Mouse (Mus musculus): ENCODE data around the gene Scrn1.

The Scrn1 gene

DNA sequence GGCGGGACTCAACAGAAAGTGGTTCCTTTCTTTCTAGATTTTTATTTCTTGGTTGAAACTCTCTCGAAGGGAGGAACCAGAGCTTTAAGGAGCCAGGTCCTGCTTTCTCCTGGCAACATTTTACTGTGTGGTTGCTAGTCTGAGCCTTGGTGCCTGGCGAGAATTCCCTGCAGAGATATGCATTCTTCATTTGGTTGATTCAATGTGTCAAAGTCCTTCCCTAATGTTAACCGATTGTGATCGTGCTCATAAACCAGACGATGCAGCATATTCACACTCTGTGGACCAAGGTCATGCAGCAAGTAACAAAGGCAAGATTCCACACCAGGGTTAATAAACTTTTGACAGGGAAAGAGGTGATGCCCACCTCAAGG is 244 bp upstream of the Scrn1 start:
- no peak for DNase-seq (ENCODE audit: low spot score in 2 of 2)

DNA sequence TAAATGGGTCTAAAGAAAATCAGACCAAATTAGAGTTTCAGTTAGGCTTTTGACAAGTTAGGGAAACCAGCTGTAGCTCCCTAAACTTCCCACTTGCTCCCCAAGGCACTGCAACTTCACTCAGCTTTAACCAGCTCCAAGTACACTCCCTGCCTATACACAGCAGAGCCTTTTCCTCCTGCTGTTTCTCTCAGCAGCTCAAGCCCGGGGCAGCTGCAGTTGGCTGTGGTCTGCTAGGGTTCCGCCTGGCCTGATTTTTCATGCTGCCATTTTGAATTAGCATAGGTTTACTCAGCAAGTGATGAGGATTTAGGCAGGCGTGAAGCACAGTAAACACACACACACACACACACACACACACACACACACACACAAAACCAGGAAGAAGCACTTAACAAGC is 1.3 kb downstream of the Scrn1 start:
- peak in 1 of 2 experiments; percentile 47 for DNase-seq (ENCODE audit: low spot score in 2 of 2)

DNA sequence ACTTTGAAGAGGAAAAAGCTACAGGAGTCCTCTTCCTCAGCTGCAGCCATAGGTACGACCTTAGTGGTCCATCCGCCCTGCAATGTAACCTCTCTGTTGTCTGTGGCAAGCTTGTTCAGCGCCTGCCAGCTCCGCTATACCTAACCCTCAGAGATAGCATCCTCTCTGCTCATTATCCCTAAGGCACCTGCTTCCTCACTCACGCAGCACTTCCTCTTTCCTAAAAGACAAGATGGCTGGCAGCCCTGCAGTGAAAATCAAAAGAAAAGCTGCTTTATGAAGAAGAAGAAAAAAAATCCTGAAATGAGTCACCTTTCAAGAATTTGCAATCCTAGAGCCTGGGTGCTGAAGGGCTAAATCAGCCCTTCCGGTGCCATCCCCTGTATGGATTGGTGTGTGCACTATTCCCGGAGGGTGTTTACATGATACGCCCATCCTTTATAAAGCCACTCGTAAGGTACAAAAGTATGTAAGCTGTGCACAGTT is 1.7 kb downstream of the Scrn1 start:
- DNase-seq (ENCODE audit: low spot score in 2 of 2), result no peak

DNA sequence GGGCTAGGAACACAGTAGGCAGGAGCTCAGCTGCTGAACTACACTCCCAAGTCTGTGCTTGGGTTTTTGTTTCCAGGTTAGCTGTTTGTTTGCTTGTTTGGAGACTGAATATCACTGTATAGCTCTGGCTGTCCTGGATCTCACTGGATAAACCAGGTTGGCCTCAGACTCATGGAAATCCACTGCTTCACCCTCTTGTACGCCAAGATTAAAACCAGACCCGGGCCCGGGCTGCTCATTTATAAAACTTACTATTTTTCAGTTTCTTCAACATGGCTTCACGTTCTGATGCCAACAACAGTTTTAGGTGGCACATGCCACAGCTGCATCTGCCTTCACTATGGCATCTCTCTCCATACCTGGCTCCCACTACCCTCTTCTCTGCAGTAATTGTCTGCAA is 2.7 kb downstream of the Scrn1 start:
- no peak for DNase-seq (ENCODE audit: low spot score in 2 of 2)

DNA sequence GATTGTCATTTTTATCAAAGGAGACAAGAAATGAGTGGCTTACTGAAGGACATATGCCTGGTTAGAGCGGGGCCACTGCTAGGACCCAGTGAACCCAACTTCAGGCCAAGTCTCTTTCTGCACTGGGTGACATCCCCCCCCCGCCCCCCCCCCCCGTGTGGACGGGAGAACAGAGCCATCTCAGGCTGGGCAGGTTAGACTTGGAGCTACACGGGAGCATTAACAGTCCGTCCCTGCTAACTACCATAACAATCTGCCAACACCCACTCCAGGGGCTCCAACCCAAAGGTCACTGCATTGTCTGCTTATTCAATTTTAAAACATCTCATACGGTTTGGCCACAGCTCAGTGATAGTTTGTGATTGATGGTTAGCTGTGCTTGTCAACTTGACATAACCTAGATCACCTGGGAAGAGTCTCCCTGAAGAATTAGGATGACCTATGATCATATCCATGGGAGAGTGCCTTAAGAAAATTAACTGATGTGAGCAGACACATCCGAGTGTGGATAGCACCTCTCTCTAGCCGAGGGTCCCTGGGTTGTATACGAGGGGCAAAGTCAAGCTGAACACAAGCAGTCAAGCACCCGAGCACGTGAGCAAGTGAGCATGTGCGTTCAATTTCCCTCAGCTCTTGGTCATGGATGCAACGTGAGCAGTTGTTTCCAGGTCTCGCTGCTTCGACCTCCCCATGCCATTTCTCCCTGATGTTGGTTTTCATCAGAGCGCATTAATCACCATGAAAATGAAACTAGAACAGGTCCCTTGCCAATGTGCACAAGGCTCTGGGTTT is 4.1 kb downstream of the Scrn1 start:
- DNase-seq (ENCODE audit: low spot score in 2 of 2), result no peak

DNA sequence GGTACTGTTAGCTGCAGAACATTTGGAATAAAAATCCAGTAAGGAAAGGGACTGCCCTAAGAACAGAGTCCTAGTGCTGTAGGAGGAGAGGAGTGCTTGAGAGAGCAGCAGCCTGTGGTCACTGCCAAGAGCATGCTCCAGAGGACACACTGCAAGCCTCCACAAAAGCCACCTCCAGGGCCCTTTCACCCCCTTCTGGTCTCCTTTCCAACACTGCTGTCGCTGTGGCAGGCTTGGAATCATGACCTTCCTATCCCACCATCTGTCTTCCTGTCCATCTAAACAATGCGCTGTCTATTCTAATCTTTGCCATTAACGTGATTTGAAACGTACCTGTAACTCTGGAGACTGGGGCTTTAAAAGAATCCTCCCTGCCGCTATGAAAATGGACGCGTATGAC is 7.8 kb downstream of the Scrn1 start:
- DNase-seq (ENCODE audit: low spot score in 2 of 2), result no peak

DNA sequence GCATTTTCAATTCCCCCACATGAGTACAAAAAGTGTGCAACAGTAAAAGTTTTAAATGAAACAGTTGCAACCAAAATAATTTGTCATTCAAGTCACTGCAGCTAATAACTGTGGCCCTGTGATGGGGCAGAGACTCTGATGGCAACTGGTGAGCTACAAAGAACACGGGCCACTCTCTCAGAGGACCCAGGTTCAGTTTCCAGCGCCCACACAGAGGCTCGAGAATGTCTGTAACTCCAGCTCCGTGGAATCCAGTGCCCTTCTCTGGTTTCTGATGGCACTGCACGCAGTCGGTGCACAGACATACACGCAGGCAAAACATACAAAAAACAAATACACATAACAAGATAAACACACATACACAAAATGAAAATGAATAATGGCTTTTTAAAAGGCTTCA is 8.6 kb downstream of the Scrn1 start:
- no peak for DNase-seq (ENCODE audit: low spot score in 2 of 2)

DNA sequence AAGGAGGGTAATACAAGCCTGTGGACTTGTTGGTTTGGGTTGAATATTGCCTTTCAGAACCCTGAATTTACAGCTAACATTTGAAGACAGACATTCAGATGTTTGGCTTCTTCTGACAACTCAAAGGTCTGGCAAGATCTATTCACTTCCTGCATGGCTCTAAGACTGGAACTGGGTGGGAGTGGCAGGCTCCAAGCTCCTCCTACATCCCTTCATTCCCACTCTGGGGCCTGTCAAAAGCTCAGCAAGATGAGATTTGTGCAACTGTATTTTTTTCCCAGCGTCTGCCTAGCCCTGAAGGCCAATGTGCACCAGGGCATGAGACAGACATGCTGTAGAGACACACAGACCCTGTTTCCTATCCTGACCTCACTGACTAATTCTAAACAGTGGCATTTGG is 10.5 kb downstream of the Scrn1 start:
- DNase-seq (ENCODE audit: low spot score in 2 of 2), result no peak

DNA sequence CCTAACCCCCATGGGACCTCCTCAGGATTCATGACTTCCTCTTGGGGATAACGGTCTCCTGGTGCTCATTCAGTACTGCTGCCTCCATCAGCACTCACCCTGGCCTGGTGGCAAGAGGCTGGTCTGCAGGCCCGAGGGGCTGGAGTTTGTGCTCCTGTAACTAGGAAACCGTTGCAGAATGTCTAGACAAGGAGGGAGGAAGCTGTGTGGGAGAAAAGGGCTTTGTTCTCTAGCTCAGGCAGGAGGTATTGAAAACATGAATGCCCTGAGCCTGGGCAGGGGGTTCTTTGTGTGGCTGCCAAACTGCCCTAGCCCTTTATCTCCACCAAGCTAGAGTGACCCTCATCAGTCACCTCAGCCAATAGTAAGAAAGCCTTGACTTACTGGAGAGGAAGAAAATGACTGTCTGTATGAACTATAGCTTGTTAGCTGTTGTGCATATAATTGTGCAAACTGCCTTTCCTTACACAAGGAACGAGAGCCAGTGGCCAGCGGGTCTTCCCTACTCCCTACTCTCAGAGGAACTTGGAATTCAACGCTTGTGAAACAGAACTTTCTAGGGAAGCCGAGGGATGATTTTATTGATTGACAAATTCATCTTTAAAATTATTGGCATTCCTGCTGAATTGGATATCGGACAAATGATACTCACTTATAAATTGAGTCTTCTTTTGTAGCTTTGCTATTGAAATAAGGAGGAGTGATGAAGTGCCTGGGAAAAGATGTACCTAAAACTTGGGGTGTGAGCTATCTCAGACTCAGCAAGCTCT is 11.8 kb downstream of the Scrn1 start:
- peak in 1 of 2 experiments; percentile 32 for DNase-seq (ENCODE audit: low spot score in 2 of 2)

DNA sequence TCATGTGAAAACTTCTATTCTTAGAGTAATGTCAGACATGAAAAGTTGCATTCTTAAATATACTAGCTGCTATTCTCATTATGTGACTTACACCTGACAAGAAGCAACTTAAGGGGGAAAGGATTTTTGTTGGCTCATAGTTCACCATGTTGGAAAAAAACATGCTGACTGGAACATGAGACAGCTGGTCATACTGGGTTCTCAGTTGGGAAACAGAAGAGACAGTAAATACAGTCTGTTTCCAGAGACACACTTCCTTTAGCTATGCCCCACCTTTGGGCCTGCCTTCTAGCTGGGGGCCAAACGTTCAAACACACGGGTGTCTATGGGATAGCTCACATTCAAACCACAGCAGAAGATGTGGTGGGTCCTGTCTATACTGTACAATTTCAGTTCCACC is 12.7 kb downstream of the Scrn1 start:
- DNase-seq (ENCODE audit: low spot score in 2 of 2), result no peak

DNA sequence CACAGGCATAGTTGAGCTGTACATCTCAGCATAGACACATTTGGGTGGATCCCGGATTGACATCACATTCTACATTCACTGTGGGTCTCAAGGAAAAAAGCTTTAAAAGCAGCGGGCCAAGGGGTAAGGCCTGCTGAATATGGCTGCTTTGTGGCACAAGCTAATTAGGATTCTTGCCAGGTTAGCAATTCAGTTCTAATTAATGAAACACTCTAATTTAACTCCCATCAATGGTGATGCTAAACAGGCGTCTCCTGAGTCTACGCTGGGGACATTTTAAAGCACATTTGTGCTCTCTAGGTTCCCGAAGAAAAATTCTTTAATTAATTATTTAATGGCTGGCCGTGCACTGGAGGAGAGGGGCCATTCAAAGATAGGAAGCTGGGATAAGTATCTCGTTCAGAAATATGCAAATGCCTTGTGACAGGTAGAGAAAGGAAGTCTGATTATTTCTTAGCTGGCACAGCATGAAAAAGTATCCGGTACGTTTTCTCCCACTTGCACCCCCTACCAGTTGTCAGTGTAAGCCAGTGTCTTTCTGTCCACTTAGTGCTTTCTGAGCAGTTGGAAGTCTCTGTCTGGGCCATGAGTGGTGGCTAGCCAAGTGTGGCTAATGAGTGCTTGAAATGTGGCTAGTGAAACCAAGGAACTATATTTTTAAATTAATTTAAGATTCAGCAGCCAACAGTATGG is 13.4 kb downstream of the Scrn1 start:
- no peak for DNase-seq (ENCODE audit: low spot score in 2 of 2)

DNA sequence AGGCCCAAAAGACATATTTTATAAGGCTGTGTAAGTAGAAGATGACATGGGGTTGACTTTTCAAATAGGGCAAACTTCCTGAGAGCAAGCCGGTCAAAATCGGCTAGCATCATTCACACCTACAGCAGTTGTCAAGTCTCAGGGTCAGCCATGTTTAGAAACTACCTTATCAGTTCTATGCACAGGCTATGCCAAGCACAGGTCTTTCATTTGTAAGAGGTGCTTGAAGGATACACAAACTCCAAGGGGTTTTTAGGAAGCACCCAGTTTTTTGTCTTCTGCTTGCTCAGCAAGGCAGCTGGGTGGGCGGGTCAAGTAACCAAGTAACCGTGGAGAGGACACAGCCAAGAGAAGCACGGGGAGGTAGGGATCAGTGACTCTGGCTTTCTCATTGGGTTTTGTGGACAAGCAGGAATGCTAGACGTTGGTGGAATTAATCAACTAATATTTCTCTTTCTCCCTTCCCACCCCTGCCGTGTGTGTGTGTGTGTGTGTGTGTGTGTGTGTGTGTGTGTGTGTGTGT is 15.4 kb downstream of the Scrn1 start:
- no peak for DNase-seq (ENCODE audit: low spot score in 2 of 2)

DNA sequence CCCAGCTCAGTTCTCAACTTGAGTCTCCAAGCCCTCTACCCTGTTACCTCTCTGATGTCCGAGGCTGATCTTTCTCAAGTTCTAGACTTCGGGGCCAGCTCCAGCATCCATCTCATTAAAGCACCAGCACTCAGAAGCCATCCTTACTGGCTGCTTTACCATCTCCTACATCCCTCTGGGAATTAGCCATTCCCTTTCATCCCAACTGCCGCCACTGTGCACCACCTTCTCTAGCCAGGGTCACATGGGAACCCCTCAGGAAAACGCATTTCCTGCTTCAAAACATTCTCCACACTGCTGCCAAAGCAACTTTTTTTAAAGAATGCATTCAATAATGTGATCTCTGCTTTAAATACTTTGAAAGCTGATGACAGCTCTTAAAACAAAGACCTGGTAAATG is 17.0 kb downstream of the Scrn1 start:
- no peak for DNase-seq (ENCODE audit: low spot score in 2 of 2)

DNA sequence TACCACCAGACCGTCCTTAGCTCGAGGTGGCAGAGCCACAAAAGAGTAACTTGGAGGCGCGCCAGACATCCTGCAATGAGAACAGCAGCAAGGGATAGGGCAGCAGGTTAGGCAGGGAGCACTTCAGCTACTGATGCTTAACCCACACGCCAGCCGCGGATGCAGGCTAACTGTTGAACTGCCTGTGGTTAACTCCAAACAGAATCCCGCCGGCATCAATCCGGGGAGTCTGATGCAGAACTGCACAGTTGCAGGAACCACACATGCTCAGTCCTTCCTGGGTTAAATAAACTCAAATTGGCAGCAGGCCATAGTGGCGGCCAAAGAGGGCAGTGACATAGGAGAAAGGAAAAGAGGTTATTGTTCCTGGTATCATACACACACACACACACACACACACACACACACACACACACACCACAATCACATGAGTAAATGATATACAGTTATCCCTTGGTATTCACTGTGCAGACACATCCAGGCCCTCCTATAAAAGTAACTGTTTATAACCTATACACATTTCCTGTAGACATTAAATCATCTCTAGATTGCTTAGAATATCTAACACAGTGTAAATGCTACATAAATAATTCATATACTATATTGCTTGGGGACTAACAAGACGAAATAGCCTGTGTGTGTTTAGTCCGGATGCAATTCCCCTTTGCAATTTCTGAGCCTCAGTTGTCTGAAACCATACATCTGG is 17.8 kb downstream of the Scrn1 start:
- no peak for DNase-seq (ENCODE audit: low spot score in 2 of 2)

DNA sequence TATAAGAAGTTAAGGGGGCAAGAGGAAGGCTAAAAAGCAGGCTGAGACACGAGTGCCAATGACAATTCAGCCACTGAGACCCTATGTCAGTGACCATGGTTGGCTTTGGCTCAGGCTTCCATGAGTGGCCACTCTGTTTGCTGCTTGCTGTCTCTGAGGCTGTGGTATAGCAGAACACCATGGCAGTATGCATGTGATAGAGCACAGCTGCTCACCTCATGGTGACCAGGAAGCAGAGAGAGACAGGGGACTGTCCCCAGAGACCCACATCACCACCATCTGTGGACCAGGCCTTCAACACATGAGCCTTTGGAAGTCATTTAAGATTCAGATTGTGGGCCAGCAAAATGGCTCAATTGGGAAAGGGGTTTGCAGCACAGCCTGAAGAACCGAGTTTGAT is 22.6 kb downstream of the Scrn1 start:
- no peak for DNase-seq (ENCODE audit: low spot score in 2 of 2)

DNA sequence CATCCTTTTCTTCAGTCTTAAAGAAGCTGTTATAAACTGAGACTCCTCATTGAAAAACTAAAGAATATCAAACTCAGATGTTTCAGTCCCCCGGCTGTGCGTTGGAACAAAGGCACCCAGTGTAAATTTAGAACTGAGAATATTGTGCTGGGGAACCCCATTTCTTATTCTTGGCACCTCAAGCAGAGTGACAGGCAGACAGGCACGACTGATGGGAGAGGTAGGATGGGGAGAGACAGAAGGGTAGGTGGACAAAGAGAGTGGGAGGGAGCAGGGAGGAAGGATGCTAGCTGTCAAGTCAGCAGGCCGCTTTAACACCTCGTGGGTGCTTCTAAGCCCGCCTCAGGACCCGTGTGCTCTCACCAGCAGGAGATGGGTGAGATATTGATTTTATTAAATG is 23.5 kb downstream of the Scrn1 start:
- no peak for DNase-seq (ENCODE audit: low spot score in 2 of 2)

DNA sequence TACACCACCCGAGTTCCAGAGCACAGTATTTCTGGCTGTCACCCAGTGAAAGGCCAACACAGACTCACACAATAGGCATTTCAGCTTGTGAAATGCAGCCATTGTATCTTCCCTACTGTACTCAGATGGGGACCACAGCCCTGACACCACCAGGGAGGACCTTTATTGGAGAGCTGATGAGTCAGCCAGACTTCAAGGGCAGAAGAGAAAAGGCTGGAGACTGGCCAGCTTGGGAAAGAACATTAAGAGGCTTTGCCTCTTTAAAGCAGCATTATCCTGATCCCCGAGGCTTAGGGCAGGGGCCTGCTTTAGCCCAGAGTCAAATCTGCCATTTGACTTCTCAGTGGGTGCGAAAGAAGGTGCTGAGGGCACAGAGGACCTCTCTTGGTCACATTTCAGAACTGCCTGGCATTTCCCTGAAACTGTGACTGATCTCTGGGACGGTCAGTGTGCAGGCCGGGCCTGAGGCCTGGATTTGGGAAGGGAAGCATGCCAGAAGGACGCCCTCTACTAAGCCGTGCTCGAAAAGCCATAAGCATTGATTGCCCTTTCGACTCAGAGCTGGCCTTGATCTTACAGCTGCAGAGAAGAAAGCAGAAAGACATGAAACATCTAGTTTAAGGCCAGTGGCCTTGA is 25.9 kb downstream of the Scrn1 start:
- DNase-seq (ENCODE audit: low spot score in 2 of 2), result no peak

DNA sequence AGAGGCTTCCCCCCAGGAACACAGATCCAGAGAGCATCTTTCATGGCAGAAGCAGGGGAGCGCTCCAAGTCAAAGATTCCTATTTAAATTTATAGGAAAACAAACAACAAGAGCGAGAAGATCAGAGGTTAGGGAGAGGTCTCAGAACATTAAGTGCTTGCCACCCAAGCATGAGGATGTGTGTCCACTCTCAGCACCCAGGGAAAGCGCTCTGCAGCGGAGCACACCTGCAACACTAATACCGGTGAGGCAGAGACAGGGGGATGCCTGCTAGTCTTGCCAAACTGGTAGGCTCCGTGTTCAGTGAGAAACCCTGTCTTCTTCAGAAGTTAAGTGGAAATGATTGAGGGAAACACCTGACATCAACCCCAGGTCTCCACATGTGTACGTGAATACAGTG is 26.9 kb downstream of the Scrn1 start:
- DNase-seq (ENCODE audit: low spot score in 2 of 2), result no peak

DNA sequence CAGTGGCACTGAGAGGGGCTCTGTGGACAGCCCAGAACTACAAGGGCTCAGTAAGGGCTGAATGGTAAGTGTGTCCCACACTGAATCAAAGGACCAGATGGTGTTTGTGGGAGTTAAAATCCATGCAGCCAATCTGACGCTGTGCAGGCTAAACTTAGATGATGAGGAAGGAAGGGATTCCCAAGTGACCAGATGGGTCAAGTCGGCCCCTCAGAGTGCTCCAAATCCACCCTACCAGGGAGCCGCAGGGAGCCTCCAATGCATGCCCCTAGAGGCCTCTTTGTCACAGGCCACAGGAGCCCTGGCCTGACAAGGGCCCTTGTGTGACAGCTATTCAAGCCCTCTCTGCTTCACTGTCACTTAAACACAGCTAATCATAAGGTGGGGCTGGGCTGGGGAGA is 27.5 kb downstream of the Scrn1 start:
- no peak for DNase-seq (ENCODE audit: low spot score in 2 of 2)

DNA sequence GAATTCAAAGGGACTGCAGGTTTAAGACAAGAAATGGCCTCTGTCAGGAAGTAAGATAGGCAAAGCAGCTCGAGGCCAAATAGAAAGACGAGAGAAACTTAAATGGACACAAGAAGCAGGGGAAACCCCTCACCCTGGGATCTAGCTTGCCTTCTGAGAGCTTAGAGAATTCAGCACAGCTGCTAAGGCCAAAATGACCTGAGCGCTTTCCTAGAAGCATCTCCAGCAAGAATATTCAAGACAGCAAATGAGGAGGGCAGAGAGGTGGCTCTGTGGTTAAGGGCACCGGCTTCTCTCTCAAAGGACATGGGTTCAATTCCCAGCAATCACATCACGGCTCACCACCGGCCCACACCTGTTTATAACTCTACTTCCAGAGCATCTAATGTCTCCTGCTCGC is 29.2 kb downstream of the Scrn1 start:
- DNase-seq (ENCODE audit: low spot score in 2 of 2), result no peak

DNA sequence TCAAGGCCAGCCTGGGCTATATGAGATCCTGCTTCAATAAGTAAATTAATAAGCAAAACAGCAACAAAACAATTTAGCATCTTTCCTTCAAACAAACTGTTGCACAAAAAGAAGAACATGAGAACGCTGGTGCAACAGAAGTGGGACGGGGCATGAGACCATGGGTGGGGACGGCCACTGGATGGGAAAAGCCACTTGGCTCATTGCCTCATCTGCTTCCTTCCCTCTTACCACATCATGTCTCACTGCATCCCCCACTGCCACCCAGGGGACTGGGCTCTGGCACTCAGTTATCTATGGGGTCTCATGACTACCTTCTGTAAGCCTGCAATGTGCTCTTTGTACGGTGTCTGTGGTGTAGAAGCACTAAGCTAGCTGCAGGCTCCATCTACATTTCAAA is 30.8 kb downstream of the Scrn1 start:
- no peak for DNase-seq (ENCODE audit: low spot score in 2 of 2)
